Mouse (Mus musculus) E14TG2a.4 (cell line): ENCODE results near the gene Osbp2.

ENCODE experiments used
- CTCF ChIP-seq: conservative IDR thresholded peaks from 2 replicates; pipeline ENCODE4 v1.5.1; 2014; ENCODE audit warnings: low read length
- NANOG ChIP-seq: IDR thresholded peaks from 2 replicates; pipeline ENCODE4 v1.6.1; 2014; ENCODE audit warnings: borderline replicate concordance, low read length, mixed read lengths
- POU5F1 ChIP-seq: IDR thresholded peaks from 2 replicates; pipeline ENCODE4 v1.6.1; 2014; ENCODE audit warnings: low read length, borderline replicate concordance

- TF ChIP-seq NANOG, result no peak
- no peak for TF ChIP-seq CTCF
- TF ChIP-seq POU5F1, result no peak
These were observed 846 bp downstream of the Osbp2 start for GRCm38 (mm10) chr11:3862661-3863453.
